Mouse (Mus musculus) lung, postnatal 0 days (tissue): ENCODE results near the gene 4930558C23Rik.

ENCODE experiments used
- CTCF ChIP-seq: IDR thresholded peaks from 2 replicates; pipeline ENCODE4 v1.5.1; 2016; ENCODE audit warnings: antibody characterized with exemption, mild to moderate bottlenecking
- EP300 ChIP-seq: IDR thresholded peaks from 2 replicates; pipeline ENCODE4 v1.6.1; 2016; ENCODE audit warnings: antibody characterized with exemption, mild to moderate bottlenecking, control low read depth

DNA sequence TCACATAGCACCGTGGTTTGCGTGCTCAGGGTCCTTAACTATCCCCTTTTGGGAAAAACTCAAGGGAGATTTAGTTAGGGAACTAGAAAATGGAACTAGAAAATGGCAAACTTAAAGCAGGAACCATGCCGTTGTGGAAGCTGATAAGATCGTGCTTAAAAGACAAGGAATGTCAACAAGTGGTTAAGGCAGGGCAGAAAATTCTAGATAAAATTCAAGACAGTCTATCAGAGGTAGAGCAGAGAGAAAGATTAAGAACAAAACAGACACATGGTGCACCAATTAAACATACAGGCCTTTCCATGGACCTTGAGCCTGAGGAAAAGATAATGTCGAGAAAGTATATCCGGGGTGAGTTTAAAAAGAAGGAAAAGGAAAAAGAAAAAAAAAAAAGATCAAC, 15.2 kb upstream of the 4930558C23Rik start:
- TF ChIP-seq CTCF (no peak), EP300 (no peak)
